Mouse (Mus musculus): ENCODE data around the gene Atp6v1g3. TPM values are rescaled to one million over a fixed set of nuclear protein-coding genes. Genes with fewer than 3 reads are reported as not detected.

Atp6v1g3 gene
- total RNA-seq (2021), result not detected in 2 replicates
- long read RNA-seq, experiment 1, result 0 reads
- long read RNA-seq, experiment 2, result 0 reads

- DNase-seq, result no peak
Measured at GRCm38 (mm10) chr1:138273438-138273837, at the start of gene Atp6v1g3. Atp6v1g3 (plus strand) TSS chr1:138273738.

- DNase-seq, result no peak
Measured at GRCm38 (mm10) chr1:138233051-138233450, 40.5 kb upstream of the Atp6v1g3 start.

DNA sequence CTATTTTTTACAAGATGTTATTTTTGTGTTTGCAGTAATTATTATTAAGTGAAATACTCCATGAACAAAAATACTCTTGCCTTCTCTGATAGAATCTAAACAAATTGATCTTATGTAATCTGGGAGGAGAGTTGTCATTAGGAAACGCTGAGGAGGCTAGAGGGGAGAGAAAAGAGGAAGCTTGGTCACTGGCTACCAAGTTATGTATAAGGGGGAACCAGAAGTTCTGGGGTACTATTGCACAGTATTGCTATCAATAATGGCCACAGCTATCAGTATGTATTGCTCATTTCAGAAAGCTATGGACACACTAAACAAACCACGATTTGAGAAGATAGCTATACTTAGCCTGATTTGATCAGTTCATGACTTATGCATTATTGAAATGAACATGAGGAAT lies 36.3 kb upstream of the Atp6v1g3 start:
- DNase-seq, result no peak

GRCm38 (mm10) chr1:138243947-138244346 lies 29.6 kb upstream of the Atp6v1g3 start:
- peak; percentile 7 for DNase-seq

- peak; percentile 8 for DNase-seq
Measured at GRCm38 (mm10) chr1:138244485-138244884, 29.1 kb upstream of the Atp6v1g3 start.

- DNase-seq, result no peak
Measured at GRCm38 (mm10) chr1:138245103-138245502, 28.4 kb upstream of the Atp6v1g3 start.

GRCm38 (mm10) chr1:138245533-138245932 lies 28.0 kb upstream of the Atp6v1g3 start:
- DNase-seq, result no peak

DNA sequence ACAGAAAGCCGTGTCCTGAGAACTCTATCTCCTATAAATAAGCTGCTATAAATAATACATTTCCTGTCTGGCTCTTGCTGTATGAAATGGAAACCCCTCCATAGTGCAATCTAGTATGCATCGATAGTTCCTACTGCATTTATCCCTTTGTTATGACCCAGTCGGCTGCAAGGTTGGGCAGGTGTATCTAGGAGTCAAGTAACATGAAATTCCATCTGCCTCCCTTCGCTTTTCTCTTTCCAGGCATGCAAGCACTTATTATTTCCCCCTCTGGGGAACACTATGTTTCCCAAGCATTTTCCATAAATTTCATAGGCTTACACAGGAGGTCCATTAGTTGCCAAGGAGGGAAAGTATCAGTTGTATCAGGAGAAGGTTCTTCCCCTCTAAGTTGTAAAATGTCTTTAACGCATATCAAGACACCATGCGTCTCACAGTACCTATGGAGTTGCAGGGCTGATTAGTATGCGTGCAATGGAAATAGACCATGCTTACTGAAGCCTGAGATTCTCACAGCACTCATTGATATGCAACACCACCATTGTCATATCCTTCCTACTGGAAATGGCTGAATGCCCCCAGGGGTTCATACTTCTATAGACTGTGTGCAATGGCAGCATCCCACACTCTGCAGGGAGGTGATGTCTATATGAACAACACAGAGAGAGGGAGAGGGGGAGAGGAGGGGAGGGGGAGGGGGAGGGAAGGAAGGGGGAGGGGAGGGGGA lies 26.9 kb upstream of the Atp6v1g3 start:
- DNase-seq, result no peak

- DNase-seq, result no peak
Measured at GRCm38 (mm10) chr1:138247699-138248483, 25.6 kb upstream of the Atp6v1g3 start.

DNA sequence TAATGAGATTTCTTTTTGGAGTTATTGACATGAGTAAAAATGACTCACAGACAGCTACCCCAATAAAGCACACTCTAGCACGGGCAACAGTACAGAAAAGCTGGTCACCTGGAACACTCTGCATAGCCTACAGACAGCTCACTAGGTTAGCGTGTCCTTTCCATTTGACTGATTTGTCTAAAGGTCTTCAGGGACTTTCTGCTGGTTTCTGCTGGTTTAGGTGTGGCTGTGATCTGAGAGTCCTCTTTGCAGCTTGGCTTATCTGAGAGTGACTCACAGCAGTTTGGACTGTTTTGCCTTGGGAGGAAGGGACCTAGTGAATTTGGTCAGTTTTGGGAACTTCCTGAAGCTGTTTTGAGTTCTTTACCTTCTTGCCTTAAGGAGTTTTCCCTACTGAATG lies 24.8 kb upstream of the Atp6v1g3 start:
- DNase-seq, result no peak

GRCm38 (mm10) chr1:138250951-138251350 lies 22.6 kb upstream of the Atp6v1g3 start:
- DNase-seq, result no peak

GRCm38 (mm10) chr1:138256172-138256789 lies 17.3 kb upstream of the Atp6v1g3 start:
- no peak for DNase-seq

DNA sequence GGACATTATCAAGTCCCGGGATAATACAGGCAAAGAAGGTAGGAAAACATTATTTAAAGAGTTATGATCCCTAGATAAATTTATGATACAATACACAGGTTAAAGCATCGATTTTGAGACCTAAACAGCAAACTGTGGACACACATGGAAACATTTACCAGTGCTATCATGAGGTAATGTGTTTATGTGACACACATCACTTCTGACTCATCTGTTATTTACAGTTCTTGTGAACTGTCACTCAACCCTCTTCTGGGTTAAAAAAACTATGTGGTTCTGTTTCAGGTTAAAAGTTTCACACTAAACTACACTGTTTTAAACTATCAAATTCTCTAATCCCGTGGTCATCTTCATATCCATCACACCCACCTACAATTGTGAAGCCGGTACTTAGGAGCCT lies 14.8 kb upstream of the Atp6v1g3 start:
- DNase-seq, result no peak

DNA sequence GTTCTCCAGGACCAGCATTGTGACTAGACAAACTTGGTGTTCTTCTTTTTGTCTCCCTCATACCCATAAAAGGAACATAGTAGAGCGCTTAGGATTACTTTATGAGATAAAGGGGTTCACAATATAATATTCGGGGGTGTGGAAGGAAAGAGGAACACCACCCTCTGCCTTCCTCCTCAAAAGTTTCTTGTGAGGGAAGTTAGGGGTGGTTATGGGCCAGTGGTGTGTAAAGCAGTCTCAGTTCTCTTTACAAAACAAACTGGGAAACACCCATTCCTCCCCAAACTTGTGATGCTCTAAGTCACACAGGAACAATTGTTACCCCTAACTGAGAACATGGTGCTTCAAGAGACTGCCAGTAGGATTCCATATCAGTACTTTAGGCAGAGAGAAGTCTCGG lies 12.0 kb upstream of the Atp6v1g3 start:
- DNase-seq, result no peak

GRCm38 (mm10) chr1:138262408-138262807 lies 11.1 kb upstream of the Atp6v1g3 start:
- no peak for DNase-seq

- no peak for DNase-seq
Measured at GRCm38 (mm10) chr1:138267465-138268055, 6.0 kb upstream of the Atp6v1g3 start.

DNA sequence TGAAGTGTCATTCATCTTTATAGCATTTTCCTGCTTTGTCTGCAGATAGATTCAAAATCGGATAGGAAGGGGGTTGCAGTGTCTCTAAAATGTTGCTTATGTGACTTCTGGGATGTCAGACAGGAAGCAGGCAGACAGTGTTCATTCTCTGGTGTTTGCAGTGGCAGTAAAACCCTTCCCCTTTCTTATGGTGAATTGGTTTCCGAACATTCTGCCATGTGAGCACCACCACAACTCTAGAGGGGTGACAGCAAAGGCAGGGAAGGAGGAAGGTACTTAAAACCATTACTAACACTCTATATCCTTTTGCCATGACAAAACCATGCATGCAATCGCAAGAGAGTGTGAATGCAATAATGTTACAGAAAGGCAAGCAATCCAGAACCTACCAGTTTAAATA lies 1.4 kb downstream of the Atp6v1g3 start:
- no peak for DNase-seq

- peak; percentile 40 for DNase-seq
Measured at GRCm38 (mm10) chr1:138275859-138276258, 2.3 kb downstream of the Atp6v1g3 start.

- DNase-seq, result no peak
Measured at GRCm38 (mm10) chr1:138281139-138281538, 7.6 kb downstream of the Atp6v1g3 start.

DNA sequence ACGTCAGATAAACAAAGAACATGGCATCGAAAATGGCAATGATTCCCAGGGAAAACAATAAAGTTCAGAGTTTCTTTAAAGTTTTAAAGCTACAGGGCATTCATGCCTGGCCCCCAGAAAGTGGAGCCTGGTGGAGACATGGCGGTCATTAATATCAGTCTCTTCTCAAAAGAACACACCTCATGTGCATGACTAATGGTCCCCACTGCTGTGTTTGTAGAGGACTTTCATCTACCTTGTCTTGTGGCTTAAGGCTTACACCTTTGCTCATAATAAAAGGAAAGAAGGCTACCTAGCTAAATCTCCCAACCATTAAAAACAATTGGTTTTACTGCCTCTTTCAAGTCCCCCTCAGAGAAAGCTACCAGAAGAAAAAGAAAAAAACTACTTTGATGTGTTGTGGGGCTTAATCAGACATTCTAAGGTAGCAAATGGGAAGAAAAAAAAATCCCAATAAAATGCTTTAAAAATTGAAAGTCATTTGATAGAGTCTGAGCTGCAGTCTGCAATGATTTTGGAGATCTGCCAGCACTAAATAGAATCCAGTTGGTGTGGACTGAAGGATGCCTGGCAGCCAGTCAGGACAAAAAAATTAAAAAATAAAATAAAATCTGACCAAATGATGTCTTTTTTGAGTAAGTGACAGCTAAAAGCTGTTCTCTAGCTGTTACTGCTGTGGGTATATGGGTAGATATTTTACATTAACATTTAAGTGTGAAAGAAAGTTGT lies 9.0 kb downstream of the Atp6v1g3 start:
- DNase-seq, result no peak

DNA sequence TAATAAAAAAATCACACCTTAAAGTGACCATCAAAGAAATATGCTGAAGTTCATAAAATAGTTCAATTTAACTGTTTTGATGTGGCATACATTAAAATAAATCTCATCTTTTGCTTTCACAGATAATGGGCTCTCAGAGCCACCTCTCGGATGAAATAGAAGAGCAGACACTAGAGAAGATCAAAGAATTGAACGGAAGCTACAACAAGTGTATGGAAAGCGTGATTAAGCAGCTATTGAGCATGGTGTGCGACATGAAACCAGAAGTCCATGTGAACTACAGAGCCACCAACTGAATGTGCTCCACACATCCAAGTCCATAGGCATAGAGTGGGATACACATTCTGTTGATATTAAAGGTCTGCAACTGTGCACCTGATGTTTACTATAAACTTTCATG lies 14.1 kb downstream of the Atp6v1g3 start:
- no peak for DNase-seq

DNA sequence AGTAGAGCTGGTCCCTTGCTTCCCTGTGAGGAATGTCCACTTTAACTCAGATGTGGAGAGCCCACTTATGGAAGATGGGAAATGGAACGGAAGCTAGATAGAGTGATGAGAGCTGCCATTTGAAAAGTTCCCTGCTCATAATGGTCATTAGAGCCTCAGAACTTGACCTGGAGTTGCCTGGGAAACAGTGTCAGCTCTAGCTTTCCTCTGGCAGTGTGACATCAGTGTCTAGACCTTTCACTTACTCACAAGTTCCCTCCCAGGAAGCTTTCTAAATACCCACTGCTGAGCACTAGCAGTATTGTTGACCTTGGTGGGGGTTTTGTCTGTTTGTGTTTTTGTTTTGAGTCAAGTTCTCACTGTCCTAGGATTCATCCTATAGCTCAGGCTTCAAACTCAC lies 15.2 kb downstream of the Atp6v1g3 start:
- no peak for DNase-seq

Data from adrenal gland, postnatal 14 days (tissue).